Comparison of ENCODE assay signal across 9 mouse cellular contexts in the genomic region with DNA sequence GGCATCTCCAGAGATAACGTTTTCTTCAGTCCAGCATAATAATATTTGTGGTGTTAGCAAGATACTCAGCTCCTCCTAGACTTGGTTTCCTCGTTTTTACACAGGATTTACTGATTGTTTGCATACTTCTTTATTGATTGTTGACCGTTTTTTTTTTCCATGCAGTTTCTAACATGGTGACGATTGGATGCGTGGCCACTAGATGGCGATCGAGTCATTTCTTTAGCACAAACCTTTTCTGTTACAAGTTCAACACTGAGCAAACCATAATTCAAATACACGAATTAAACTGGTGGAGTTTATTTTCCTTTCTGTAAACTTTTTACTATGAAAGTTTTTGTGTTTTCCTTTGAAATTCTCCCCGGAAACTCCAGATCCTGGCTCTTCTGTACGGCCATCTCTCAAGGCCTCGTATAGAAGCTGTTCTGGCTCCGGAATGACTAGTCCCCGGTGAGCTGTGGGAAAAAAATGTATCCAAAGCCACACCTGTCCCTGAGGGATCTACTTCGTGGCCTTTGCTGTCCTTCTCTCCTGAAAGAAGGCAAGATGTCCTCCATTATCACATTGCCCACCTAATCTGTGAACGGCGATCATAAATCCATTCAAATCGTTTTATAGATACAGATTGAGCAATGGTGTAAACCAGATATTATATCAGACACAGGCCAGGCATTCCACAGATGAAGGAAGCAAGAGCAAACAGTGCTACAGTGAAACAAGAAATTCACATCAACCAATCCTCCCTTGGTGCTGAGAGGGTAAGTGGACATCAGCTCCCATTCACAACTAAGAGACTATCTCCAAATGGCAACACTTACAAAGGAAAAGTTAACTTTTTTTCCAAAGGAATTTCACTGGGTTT. TPM values are rescaled to one million over a fixed set of nuclear protein-coding genes. Genes with fewer than 3 reads are reported as not detected.
DNase-seq lines count a peak whose midpoint lies in the region; ATAC-seq and TF ChIP-seq lines count a peak whose summit lies in the region.
"Had no signal": no experiment of that assay in that cellular context is flagged by ENCODE, and none has a peak within 500 bp of the region (broad histone marks: within the 10 kb centered on the region; RNA-seq: fewer than 3 reads in every experiment).

No protein-coding gene starts in this region.

- no peaks in the 10 kb centered on the region for H3K36me3 ChIP-seq in forebrain, embryonic 15.5 days
- H3K36me3 ChIP-seq in kidney, adult 2 months (ENCODE audit: control insufficient read depth, insufficient read depth, low read length) = no peaks in the 10 kb centered on the region
- H3K36me3 ChIP-seq in liver, embryonic 14.5 days (replicated peaks; ENCODE audit: control insufficient read depth, insufficient read depth, low read depth) = no peaks in the 10 kb centered on the region
- no peaks in the 10 kb centered on the region for H3K36me3 ChIP-seq in neural tube, embryonic 14.5 days (ENCODE audit: control insufficient read depth, insufficient read depth, low read length)
- H3K36me3 ChIP-seq: heart, embryonic 13.5 days had no signal

- TF ChIP-seq CTCF in kidney, adult 2 months (conservative IDR thresholded peaks at IDR 0.05; ENCODE audit: insufficient read depth, insufficient read length, low read depth, low read length) = peak; percentile 31
- peak; percentile 70 for TF ChIP-seq CTCF in liver, embryonic 14.5 days (IDR thresholded peaks at IDR 0.05; ENCODE audit: low read depth)

- WGBS in forebrain, embryonic 15.5 days = 36% methylated on average over 17 of the region's 17 CpGs
- 28% methylated on average over 17 of the region's 17 CpGs for WGBS in kidney, adult 2 months
- WGBS in liver, embryonic 14.5 days (ENCODE audit: insufficient replicate concordance) = 32% methylated on average over 17 of the region's 17 CpGs
- WGBS in neural tube, embryonic 14.5 days = 33% methylated on average over 17 of the region's 17 CpGs

- no peak overlapping the region for H3K4me3 ChIP-seq in forebrain, embryonic 15.5 days
- no peak overlapping the region for H3K4me3 ChIP-seq in kidney, adult 2 months (ENCODE audit: insufficient read depth, low read depth, low read length)
- H3K4me3 ChIP-seq in liver, embryonic 14.5 days (ENCODE audit: insufficient read depth in 1 of 2, low read depth in 2 of 2, low read length in 2 of 2) = no peak overlapping the region
- no peak overlapping the region for H3K4me3 ChIP-seq in neural tube, embryonic 14.5 days (ENCODE audit: low read depth, low read length)
- H3K4me3 ChIP-seq: heart, embryonic 13.5 days had no signal

- TF ChIP-seq EP300 in liver, embryonic 14.5 days (IDR thresholded peaks at IDR 0.05; ENCODE audit: low read depth) = no peak

- no peaks in the 10 kb centered on the region for H3K27me3 ChIP-seq in forebrain, embryonic 15.5 days
- H3K27me3 ChIP-seq in kidney, adult 2 months (replicated peaks; ENCODE audit: control insufficient read depth, insufficient read depth, low read length) = no peaks in the 10 kb centered on the region
- H3K27me3 ChIP-seq in liver, embryonic 14.5 days (ENCODE audit: control insufficient read depth, insufficient read depth, low read length) = no peaks in the 10 kb centered on the region
- no peaks in the 10 kb centered on the region for H3K27me3 ChIP-seq in neural tube, embryonic 14.5 days (ENCODE audit: control insufficient read depth, insufficient read depth, low read length)

- H3K4me2 ChIP-seq in forebrain, embryonic 15.5 days (replicated peaks) = no peak overlapping the region
- H3K4me2 ChIP-seq in liver, embryonic 14.5 days (ENCODE audit: low read depth) = no peak overlapping the region
- no peak overlapping the region for H3K4me2 ChIP-seq in neural tube, embryonic 14.5 days (ENCODE audit: low read depth, low read length)
- H3K4me2 ChIP-seq: heart, embryonic 13.5 days had no signal

- no peak overlapping the region for H3K27ac ChIP-seq in forebrain, embryonic 15.5 days (replicated peaks)
- no peak overlapping the region for H3K27ac ChIP-seq in kidney, adult 2 months (ENCODE audit: insufficient read depth, low read depth, low read length)
- no peak overlapping the region for H3K27ac ChIP-seq in liver, embryonic 14.5 days
- no peak overlapping the region for H3K27ac ChIP-seq in neural tube, embryonic 14.5 days (ENCODE audit: low read depth, low read length)
- H3K27ac ChIP-seq: heart, embryonic 13.5 days had no signal

- no peak for TF ChIP-seq POLR2A in kidney, adult 2 months (IDR thresholded peaks at IDR 0.05; ENCODE audit: low read depth, low read length)

- peak; percentile 69; the same call in 1 of the 2 replicates for ATAC-seq in forebrain, embryonic 15.5 days (replicated peaks)
- ATAC-seq in liver, embryonic 14.5 days (ENCODE audit: insufficient read depth) = no peak
- peak; percentile 70; the same call in 1 of the 2 replicates for ATAC-seq in neural tube, embryonic 14.5 days (ENCODE audit: low read depth)

- H3K9ac ChIP-seq in forebrain, embryonic 15.5 days (replicated peaks) = no peak overlapping the region
- H3K9ac ChIP-seq in liver, embryonic 14.5 days (replicated peaks) = no peak overlapping the region
- H3K9ac ChIP-seq in neural tube, embryonic 14.5 days (replicated peaks; ENCODE audit: low read depth, low read length) = no peak overlapping the region
- H3K9ac ChIP-seq: heart, embryonic 13.5 days had no signal

- no peaks in the 10 kb centered on the region for H3K9me3 ChIP-seq in forebrain, embryonic 15.5 days
- H3K9me3 ChIP-seq in liver, embryonic 14.5 days (ENCODE audit: control insufficient read depth, low read length) = no peaks in the 10 kb centered on the region
- H3K9me3 ChIP-seq in neural tube, embryonic 14.5 days (ENCODE audit: control insufficient read depth, low read length) = no peaks in the 10 kb centered on the region
- H3K9me3 ChIP-seq: heart, embryonic 13.5 days had no signal

- H3K4me1 ChIP-seq in forebrain, embryonic 15.5 days = 0 out of 2 replicates have a peak, but pooled peaks cover 3% of the 10 kb centered on the region
- no peaks in the 10 kb centered on the region for H3K4me1 ChIP-seq in kidney, adult 2 months (ENCODE audit: control insufficient read depth, insufficient read depth, low read length)
- no peaks in the 10 kb centered on the region for H3K4me1 ChIP-seq in liver, embryonic 14.5 days (replicated peaks; ENCODE audit: control insufficient read depth in 2 of 2, insufficient read depth in 2 of 2, low read length in 1 of 2)
- H3K4me1 ChIP-seq in neural tube, embryonic 14.5 days (ENCODE audit: control insufficient read depth, insufficient read depth, low read length) = no peaks in the 10 kb centered on the region
- H3K4me1 ChIP-seq: heart, embryonic 13.5 days had no signal

- peak; percentile 92 for DNase-seq in 3T3-L1 (ENCODE audit: low read depth, low spot score)
- DNase-seq in ES-CJ7 (ENCODE audit: low read depth, low spot score) = peak; percentile 68
- DNase-seq in c-Kit-positive CD71-positive TER-119-positive erythroid progenitor cells, embryonic 14.5 days (ENCODE audit: low spot score) = peak; percentile 69
- DNase-seq in kidney, adult 2 months = peak; percentile 68
- DNase-seq in liver, embryonic 14.5 days (ENCODE audit: low read depth in 3 of 3, low spot score in 3 of 3) = peak; percentile 34 to 53 (median 42)
- DNase-seq in thymus, postnatal 0 days (ENCODE audit: low spot score) = peak; percentile 77

RNA-seq across cellular contexts. Expression of gene Tas2r144, which starts 12.3 kb away (rescaled TPM):
- polyA plus RNA-seq in forebrain, embryonic 15.5 days (2015; fragmentation: Nextera tagmentation; extraction: Ambion mirVana) = not detected in 2 replicates
- not detected in 2 replicates for polyA plus RNA-seq in kidney, adult 2 months (2012; rRNA removed)
- not detected in 2 replicates for polyA plus RNA-seq in liver, embryonic 14.5 days (2012; rRNA removed)
- not detected in 2 replicates for polyA plus RNA-seq in liver, embryonic 14.5 days (2014; fragmentation: Nextera tagmentation; extraction: Ambion mirVana)
- polyA plus RNA-seq in neural tube, embryonic 14.5 days (2014; fragmentation: Nextera tagmentation; extraction: Ambion mirVana) = not detected in 2 replicates
- not detected in 2 replicates for polyA plus RNA-seq in thymus, postnatal 0 days (2015; fragmentation: Nextera tagmentation; extraction: Ambion mirVana)
- polyA plus RNA-seq: heart, embryonic 13.5 days had no signal

RNA-seq across cellular contexts. Expression of gene Gstk1, which starts 18.3 kb away (rescaled TPM):
- 10.7 and 12.0 TPM in 2 replicates for polyA plus RNA-seq in forebrain, embryonic 15.5 days (2015; fragmentation: Nextera tagmentation; extraction: Ambion mirVana)
- polyA plus RNA-seq in kidney, adult 2 months (2012; rRNA removed) = 105 and 115 TPM in 2 replicates
- 4.0 and 4.7 TPM in 2 replicates for polyA plus RNA-seq in liver, embryonic 14.5 days (2012; rRNA removed)
- polyA plus RNA-seq in liver, embryonic 14.5 days (2014; fragmentation: Nextera tagmentation; extraction: Ambion mirVana) = 5.6 and 6.3 TPM in 2 replicates
- polyA plus RNA-seq in neural tube, embryonic 14.5 days (2014; fragmentation: Nextera tagmentation; extraction: Ambion mirVana) = 8.0 and 12.4 TPM in 2 replicates
- polyA plus RNA-seq in thymus, postnatal 0 days (2015; fragmentation: Nextera tagmentation; extraction: Ambion mirVana) = 7.5 and 10.0 TPM in 2 replicates

RNA-seq across cellular contexts. Expression of gene Tmem139, which starts 34.3 kb away (rescaled TPM):
- 0.22 and 0.24 TPM in 2 replicates for polyA plus RNA-seq in forebrain, embryonic 15.5 days (2015; fragmentation: Nextera tagmentation; extraction: Ambion mirVana)
- 28.3 and 34.0 TPM in 2 replicates for polyA plus RNA-seq in kidney, adult 2 months (2012; rRNA removed)
- 0.02 and 0.03 TPM in 2 replicates for polyA plus RNA-seq in liver, embryonic 14.5 days (2012; rRNA removed)
- not detected in 2 replicates for polyA plus RNA-seq in liver, embryonic 14.5 days (2014; fragmentation: Nextera tagmentation; extraction: Ambion mirVana)
- 0.17 TPM in 1 of 2 replicates, not detected in the other for polyA plus RNA-seq in neural tube, embryonic 14.5 days (2014; fragmentation: Nextera tagmentation; extraction: Ambion mirVana)
- 0.43 and 0.54 TPM in 2 replicates for polyA plus RNA-seq in thymus, postnatal 0 days (2015; fragmentation: Nextera tagmentation; extraction: Ambion mirVana)

RNA-seq across cellular contexts. Expression of gene Casp2, which starts 37.3 kb away (rescaled TPM):
- polyA plus RNA-seq in forebrain, embryonic 15.5 days (2015; fragmentation: Nextera tagmentation; extraction: Ambion mirVana) = 61.4 and 62.7 TPM in 2 replicates
- polyA plus RNA-seq in kidney, adult 2 months (2012; rRNA removed) = 17.4 and 18.2 TPM in 2 replicates
- 26.1 and 27.0 TPM in 2 replicates for polyA plus RNA-seq in liver, embryonic 14.5 days (2012; rRNA removed)
- 21.9 and 25.0 TPM in 2 replicates for polyA plus RNA-seq in liver, embryonic 14.5 days (2014; fragmentation: Nextera tagmentation; extraction: Ambion mirVana)
- polyA plus RNA-seq in neural tube, embryonic 14.5 days (2014; fragmentation: Nextera tagmentation; extraction: Ambion mirVana) = 34.0 and 34.7 TPM in 2 replicates
- polyA plus RNA-seq in thymus, postnatal 0 days (2015; fragmentation: Nextera tagmentation; extraction: Ambion mirVana) = 72.7 and 74.5 TPM in 2 replicates

RNA-seq across cellular contexts. Expression of gene Clcn1, which starts 59.0 kb away (rescaled TPM):
- polyA plus RNA-seq in forebrain, embryonic 15.5 days (2015; fragmentation: Nextera tagmentation; extraction: Ambion mirVana) = 2.2 and 2.3 TPM in 2 replicates
- polyA plus RNA-seq in kidney, adult 2 months (2012; rRNA removed) = 0.04 and 0.86 TPM in 2 replicates
- 0.17 and 0.30 TPM in 2 replicates for polyA plus RNA-seq in liver, embryonic 14.5 days (2012; rRNA removed)
- polyA plus RNA-seq in liver, embryonic 14.5 days (2014; fragmentation: Nextera tagmentation; extraction: Ambion mirVana) = 0.05 TPM in 1 of 2 replicates, not detected in the other
- 2.2 and 2.6 TPM in 2 replicates for polyA plus RNA-seq in neural tube, embryonic 14.5 days (2014; fragmentation: Nextera tagmentation; extraction: Ambion mirVana)
- 0.10 and 0.26 TPM in 2 replicates for polyA plus RNA-seq in thymus, postnatal 0 days (2015; fragmentation: Nextera tagmentation; extraction: Ambion mirVana)

Comparison
In these comparisons a context has a peak if more than half of its experiments do, and no peak if none do; other contexts are left out.
1. DNase-seq: peak in every context shown above with its lines; median percentile 92 in 3T3-L1; 77 in thymus, postnatal 0 days; 69 in c-Kit-positive CD71-positive TER-119-positive erythroid progenitor cells, embryonic 14.5 days; 68 in ES-CJ7; 68 in kidney, adult 2 months; 42 in liver, embryonic 14.5 days.
2. RNA of gene Tmem139, which starts 34.3 kb away (polyA plus RNA-seq): 28.3 to 34.0 TPM in kidney, adult 2 months; 0.43 to 0.54 TPM in thymus, postnatal 0 days, 0.22 to 0.24 TPM in forebrain, embryonic 15.5 days, 0.17 TPM in neural tube, embryonic 14.5 days and 0.02 to 0.03 TPM in liver, embryonic 14.5 days; every median in the first group is over 10 times any median in the second.